Mouse (Mus musculus): ENCODE results near the gene Eif2b4.

DNA sequence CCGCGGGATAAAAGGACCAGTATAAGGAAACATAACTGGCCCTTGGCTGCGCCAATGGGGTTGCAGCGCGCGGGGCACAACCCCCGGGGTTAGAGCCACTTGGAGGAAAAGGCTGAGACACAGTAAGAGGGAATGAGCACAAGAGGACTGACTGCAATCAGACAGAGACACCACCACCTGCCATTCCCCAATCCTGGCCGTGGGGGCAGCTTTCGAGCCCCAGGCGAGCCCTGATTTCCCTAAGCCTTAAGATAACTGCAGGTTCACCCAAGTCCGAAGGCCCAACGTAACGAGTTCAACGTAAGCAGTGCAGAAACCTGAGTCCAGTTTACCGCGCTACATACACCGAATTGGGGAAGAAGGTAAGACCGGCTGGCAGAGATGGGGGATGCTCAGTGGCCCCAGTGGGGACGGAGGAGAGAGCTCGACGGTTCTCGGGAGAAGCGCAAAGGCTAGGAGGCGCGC lies 13.9 kb downstream of the Eif2b4 start:
- TF ChIP-seq CTCF (IDR thresholded peaks at IDR 0.05) (no peak), EP300 (IDR thresholded peaks at IDR 0.05) (no peak)

Measured in lung, postnatal 0 days (tissue).